Mouse (Mus musculus) ovary, postnatal 36 days (tissue): Measurements from ENCODE around the gene Baiap2l1.

ENCODE experiments used
- DNase-seq: peaks from one replicate; pipeline ENCODE4 v3.0.0; 2022; ENCODE audit warnings: low spot score, mixed read lengths

The Baiap2l1 gene

DNA sequence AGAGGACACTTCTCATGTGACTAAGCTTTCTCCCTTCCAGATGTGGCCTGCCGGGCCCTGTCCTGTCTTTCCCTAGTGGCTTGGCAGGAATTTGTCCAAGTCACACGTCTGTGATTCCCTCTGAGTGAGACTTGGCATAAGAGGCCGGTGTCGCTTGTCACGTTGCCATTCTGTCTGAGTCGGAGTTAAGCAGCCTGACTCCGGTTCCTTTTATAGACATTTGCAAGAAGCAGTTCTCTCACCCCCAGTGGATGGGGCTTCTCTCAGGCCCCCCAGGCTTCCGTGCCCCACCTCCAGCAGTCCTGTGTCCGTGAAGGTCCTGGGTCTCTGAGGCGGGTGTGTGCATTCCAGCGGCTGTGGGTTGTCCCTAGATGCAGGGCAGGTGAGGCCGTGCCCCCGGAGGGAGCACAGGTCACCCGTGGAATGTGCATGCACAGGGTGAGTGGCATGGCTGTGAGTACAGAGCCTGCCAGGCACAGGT is 99.7 kb downstream of the Baiap2l1 start:
- DNase-seq: no peak

DNA sequence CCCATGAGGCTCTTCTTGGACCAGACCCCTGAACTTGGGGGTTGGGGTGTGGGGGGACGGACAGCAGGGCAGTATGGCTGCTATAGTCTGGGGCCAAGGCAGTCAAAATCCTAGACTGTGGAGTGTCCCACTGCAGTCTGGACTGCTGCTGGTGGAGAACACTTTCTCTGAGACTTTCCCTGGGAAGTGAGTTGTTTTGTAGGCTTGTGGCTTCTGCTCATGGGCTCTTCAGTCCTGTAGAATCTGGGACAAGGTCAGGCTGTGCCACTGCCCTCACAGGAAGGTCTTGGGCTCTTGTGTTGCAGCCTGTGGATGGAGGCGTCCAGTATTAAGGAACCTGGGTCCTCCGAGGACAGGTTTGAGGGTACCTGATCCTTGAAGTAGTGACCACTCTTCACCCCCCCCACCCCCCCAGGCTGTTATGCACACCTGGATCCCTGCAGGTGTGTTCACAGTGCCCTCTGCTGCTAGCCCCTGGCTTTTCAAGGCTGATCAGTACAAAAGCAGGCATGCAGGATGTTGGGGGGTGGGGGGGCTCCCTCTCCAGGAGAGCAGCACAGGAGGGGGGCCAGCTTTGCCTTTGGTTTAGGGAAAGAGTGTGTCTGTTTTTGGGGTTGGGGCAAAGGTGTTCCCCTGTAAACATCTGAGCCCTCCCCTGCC is 100.3 kb downstream of the Baiap2l1 start:
- no peak for DNase-seq

DNA sequence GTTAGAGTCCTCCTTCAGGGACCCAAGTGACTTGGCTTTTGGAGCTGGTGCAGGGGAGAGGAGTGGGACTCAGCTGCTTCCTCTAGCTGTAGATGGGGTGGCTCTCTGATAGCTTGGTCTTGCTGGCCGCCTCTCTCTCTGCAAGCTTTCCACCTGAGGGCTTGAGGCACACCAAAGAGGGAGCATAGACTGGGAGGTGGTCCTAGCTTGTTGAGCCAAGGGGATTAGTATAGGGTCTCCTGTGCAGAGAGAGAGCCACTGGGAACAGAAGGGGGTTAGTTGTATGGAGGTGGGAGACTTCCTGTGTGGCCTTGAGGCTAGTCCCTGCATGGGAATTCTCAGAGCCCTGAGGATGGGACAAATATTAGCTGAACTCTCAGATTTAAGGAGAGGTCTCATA is 101.0 kb downstream of the Baiap2l1 start:
- no peak for DNase-seq

- DNase-seq: no peak
These were observed 101.4 kb downstream of the Baiap2l1 start for GRCm38 (mm10) chr5:144256541-144256870.

DNA sequence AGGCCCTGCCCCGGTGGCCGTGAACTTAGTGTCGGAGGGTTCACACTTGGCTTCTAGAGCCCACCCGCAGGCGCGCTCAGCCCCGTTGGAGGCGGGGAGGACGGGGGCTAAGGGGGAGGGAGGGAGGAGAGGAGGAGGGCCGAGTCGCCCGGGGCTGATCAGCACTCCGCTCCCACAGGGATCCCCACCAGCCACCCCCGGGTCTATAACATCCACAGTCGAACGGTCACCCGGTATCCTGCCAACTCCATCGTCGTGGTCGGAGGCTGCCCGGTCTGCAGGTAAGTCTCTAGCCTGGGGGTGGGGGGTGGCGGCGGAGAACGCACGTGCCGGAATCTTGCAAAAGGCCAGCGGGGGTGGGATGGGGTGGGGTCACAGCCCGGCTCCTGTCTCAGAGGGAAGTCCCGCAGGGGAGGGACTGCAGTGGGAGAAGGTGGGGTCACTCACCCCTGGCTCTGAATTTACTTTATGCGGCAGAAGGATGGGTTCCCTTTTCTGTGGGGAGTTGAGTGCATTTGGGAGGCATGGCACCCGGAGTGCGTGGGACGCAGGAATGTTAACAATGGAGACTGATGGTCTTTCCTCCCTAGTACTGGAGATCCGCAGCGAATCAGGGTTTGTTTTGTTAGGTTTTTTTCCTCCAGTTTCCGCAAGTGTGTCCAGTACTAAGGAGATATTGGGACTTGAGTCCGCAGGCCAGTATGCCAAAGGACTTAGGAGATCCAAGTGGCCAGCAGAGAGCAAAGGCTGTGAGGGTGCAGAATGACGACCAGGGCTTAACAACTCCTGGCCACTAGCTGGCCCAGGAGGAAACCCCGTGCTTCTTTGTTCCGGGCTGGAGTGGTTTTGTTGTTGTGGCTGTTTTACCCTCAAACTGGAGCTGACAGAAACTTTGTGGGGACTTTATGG is 102.0 kb downstream of the Baiap2l1 start:
- DNase-seq: peak; percentile 64

DNA sequence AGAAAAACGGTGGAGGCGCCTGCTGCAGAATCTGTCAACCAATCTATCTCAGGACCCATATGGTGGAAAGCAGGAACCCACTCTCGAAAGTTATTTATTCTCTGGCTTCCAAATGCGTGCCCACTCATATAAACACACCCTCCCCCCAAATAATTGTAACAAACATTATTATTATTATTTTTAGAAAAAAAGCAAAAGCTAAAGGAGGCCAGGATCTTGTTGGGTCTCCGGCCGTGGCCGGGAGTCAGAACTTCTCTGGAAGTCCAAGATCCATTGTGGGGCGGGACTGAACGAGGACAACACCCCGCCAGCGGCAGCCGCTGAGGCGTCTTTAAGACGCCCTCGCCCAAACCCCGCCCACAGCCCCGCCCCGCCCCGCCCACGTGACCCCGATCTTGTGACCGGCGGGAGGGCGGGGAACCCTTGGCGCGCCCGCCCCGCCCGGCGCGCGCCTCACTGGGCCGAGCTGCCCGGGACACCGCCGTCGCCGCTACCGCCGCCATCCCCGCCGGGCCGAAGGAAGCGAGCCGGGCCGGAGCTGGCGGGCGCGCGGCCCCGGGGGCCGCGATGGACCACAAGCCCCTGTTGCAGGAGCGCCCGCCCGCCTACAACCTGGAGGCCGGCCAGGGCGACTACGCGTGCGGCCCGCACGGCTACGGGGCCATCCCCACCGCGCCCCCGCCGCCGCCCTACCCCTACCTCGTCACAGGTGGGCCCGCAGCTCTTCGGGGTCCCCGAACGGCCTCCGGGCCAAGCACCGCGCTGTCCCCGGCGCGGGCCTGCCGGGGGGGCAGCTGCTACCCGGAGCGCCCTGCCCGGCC is 102.9 kb downstream of the Baiap2l1 start:
- peak; percentile 87 for DNase-seq

DNA sequence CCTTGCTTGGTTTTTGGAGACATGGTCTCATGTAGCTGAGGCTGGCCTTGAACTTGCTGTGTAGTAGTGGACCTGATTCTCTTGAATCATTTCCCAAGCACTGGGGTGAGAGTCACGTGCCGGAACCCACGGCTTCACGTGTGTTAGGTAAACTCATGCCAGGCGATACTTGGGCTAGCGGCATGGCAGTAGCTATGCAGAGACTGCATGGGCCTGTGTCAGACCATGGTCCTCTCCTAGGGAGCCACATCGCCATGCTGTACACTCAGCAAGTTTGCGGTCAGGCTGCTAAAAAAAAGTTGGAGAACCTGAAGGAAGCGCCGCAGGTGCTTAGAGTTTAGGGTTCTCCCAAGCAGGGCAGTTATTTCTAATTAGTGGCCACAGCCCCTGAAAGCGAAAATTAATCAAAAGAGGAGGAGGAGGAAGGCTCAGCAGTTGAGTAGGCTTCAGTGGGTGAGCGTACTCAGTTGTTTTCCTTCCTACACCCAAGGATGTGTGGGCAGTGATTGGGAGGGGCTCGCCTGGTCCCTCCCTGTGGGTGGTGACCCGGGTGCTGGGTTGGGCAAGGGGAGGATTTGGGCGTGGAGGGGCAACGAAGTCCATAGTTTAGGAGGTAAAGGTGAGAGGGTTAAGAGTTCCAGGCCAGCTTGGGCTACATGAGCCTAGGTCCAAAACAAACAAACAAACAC is 103.6 kb downstream of the Baiap2l1 start:
- DNase-seq: peak; percentile 81

- no peak for DNase-seq
These were observed 104.7 kb downstream of the Baiap2l1 start for GRCm38 (mm10) chr5:144253212-144253611.

DNA sequence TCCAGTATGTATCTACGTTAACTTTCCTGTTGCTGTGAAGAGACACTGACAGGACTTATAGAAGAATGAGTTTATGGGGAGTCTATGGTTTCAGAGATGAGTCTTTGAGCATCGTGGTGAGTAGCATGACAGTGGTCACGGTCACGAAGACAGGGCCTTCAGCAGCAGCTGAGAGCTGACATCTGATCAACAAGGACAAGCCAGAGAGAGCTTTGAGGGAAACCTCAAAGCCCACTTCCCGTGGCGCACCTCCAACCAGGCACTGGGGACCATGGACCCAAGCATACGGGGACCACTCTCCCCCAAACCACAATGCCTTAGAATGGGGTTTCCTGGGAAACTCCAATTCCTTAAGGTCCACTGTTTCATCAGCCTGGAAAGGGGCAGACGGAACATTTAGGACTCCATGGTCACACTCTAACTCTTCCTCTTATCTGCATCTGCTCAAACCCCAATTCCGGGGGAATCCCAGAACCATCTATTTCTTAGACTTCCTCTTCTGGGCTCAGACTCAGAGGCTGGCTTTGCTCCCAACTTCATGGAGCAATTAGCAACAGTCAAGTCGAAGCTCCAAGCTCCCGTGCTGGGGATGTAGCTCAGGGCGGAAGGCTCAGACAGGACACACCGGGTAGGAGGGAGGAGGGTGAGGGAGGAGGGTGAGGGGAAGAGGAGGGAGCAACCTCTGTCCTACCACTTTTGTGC is 105.9 kb downstream of the Baiap2l1 start:
- DNase-seq: no peak

DNA sequence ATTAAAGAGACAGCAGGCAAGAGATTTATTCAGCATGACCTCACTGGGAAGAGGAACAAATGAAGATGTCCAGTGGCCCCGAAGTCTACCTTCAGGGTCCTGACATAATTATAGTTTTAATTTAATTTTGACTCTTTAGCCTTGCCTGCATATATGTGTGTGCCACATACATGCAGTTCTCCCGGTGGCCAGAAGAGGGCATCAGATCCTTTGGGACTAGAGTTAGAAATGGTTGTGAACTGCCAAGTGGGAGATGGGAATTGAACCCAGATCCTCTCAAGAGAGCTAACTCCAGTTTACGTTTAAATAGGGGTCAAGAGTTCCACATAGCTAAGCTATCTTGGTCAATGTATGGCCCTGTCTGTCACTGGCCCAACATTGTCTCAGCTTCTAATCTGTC is 108.0 kb downstream of the Baiap2l1 start:
- DNase-seq: no peak

DNA sequence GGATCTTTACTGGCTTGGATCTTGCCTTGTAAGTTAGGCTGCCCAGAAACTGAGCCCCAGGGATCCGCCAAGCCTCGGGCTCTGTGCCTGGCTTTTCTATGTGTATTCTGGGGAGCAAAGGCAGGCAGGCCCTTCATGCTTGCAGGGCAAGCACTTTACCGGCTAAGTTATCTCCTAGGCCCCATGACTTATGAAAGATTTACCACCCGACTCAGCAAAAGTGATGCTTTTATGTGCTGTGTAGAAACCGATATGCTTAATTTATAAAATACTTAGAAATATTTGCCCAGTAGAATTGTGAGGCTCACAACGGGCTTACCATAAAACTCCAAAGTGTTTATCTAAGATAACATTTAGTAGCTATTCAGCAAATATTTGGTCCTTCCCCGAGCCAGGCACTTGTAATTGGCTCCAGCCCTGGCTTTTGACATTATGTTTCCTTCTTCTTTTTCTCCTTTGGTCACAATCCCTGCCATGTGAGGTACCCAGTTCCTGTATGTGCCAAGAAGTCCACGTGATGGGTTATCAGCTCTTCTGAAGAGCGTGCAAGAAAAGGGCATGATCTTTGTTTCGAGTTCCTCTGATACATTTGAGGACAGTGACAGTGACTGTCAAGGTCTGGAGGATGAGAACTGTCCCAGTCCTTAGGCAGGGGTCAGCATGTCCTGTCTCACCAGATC is 109.9 kb downstream of the Baiap2l1 start:
- no peak for DNase-seq

DNA sequence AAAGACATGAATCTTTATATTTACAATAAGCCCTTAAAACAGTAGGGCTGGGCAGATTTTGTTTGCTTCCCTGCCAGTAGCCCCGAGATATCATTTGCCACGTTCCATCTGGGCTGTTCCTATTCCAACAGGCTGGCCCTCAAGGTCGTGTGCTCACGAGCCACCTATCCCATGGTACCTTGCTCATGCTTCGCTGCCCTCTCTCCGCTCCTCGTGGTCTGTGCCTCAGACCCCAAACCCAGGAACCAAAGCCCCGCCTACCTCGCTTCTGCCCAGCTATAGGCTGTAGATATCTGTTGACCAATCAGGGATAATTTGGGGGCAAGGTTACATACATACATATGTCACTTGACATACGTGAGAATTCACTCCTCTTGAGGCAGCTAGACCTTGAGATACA is 110.6 kb downstream of the Baiap2l1 start:
- DNase-seq: no peak

GRCm38 (mm10) chr5:144246669-144247068 is 111.2 kb downstream of the Baiap2l1 start:
- no peak for DNase-seq

DNA sequence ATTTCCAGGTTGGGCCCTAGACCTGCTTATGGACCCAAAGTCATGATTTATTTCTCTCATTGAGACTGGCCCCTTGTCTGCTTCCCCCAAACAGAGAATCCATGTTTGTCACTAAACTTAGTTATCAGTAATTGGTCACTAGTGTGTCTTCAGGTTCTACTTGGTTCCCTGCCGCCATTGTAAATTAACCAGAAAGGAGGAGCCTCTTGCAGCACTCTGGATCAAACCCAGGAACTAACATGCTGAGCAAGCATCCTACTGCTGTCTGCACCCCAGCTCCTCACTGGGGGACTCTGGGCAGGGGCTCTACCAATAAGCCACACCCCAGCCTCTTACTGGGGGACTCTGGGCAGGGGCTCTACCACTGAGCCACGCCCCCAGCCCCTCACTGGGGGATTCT is 112.3 kb downstream of the Baiap2l1 start:
- no peak for DNase-seq

DNA sequence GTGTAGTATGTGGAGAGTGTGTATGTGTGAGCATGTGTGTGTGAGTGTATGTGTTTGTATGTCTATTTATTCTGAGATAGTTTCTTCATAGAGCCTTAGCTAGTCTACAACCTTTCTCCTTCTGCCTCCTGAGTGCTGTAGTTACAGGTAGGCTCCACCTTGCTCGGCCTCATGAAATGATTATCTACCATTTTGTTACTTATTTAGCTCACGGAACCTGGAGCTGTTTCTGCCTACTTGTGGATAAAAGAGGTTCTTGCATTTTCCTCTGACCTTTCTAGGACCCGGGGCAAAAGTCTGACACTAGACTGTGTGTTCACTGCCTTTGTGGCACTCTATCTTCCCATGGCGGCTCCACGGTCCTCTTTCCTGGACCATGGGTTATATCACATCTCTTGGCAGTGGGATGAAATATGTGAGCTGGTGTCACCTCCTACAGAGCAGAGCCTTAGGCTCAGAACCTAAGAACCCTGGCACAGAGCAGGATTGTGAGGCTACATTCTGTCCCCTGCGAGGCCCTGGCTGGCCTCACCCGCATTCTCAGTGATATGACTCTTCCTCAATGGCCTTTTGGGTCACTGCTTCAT is 113.9 kb downstream of the Baiap2l1 start, which contains the start of gene Bri3:
Bri3 (plus strand) TSS at position 537 of the 587 bp plus-strand sequence.
- DNase-seq: no peak

- DNase-seq: no peak
These were observed 118.9 kb downstream of the Baiap2l1 start for GRCm38 (mm10) chr5:144238969-144239368.

DNA sequence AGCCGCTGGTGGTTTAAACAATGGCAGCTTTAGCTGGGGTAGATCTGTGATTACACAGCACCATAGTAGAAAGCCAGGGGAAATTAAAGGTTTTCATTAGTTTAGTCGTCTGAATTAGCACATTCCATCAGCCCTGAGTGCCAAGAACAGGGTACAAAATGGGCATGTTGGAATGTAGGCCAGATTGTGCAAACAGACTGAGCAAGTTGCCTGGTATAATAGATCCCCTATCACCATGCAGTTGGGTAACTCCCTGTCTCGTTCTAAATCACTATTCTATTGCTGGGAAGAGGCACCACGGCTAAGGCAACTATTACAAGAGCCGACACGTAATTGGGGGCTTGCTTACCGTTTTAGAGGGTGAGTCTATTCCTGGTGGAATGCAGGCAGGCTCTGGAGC is 123.2 kb downstream of the Baiap2l1 start:
- DNase-seq: no peak

DNA sequence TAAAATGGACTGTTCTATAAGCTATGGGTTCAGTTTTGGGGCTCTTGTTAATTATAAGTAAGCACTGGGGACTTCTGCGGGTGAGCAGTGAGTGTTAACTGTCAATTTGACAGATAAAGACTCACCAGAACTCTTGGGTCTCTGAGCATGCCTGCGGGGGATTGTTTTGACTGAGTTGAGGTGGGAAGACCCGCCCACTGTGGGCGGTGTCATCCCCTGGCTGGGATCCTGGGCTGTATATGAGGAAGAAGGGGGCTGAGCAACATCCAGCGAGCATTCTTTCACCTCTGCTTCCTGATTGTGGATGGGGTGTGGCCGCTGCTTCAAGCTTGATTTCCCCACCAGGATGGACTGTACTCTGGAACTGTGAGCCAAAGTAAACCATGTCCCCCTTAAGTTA is 123.7 kb downstream of the Baiap2l1 start:
- no peak for DNase-seq

DNA sequence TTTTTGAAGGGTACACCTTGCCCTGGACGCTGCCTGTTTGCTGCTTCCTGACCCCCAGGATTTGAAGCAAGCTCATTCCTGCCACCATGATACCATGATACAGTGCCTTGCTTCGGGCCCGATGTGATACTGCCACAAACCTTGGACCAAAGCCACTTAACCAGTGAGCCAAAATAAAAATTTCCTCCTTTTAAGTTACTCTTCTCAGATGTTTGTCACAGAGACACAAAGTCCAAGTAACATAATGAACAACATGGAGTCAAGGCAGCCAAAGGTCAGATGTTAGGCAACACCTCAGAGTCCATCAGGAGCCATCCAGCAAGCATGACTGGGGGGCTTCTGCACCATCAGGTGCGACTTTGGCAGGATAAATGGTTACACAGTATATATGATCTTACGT is 125.4 kb downstream of the Baiap2l1 start:
- DNase-seq: no peak

GRCm38 (mm10) chr5:144231410-144231809 is 126.5 kb downstream of the Baiap2l1 start:
- DNase-seq: no peak
